Mouse (Mus musculus) testis, postnatal 14 days (tissue): Measurements from ENCODE around the gene Rlim.

Source experiments
- DNase-seq: peaks from one replicate; pipeline ENCODE4 v3.0.0; 2021; ENCODE audit warnings: low spot score

The Rlim gene

GRCm38 (mm10) chrX:103981169-103981689 is at the start of gene Rlim:
TSS of gene Rlim (minus strand) at chrX:103981284.
- DNase-seq, result peak; percentile 94

GRCm38 (mm10) chrX:104017196-104017595 is 36.1 kb upstream of the Rlim start:
- DNase-seq, result peak; percentile 46

- no peak for DNase-seq
Measured at GRCm38 (mm10) chrX:104015048-104015447, 34.0 kb upstream of the Rlim start.

- peak; percentile 4 for DNase-seq
Measured at GRCm38 (mm10) chrX:104013318-104013811, 32.3 kb upstream of the Rlim start.

GRCm38 (mm10) chrX:103994741-103995140 is 13.7 kb upstream of the Rlim start:
- no peak for DNase-seq

- DNase-seq, result no peak
Measured at GRCm38 (mm10) chrX:103993864-103994263, 12.8 kb upstream of the Rlim start.

- no peak for DNase-seq
Measured at GRCm38 (mm10) chrX:103991702-103992101, 10.6 kb upstream of the Rlim start.

GRCm38 (mm10) chrX:103990392-103990791 is 9.3 kb upstream of the Rlim start:
- DNase-seq, result no peak

GRCm38 (mm10) chrX:103987215-103987964 is 6.3 kb upstream of the Rlim start:
- DNase-seq, result peak; percentile 11

GRCm38 (mm10) chrX:103986159-103986558 is 5.1 kb upstream of the Rlim start:
- DNase-seq, result no peak

GRCm38 (mm10) chrX:103984992-103985391 is 3.9 kb upstream of the Rlim start:
- peak; percentile 22 for DNase-seq

- DNase-seq, result no peak
Measured at GRCm38 (mm10) chrX:103981806-103982205, 722 bp upstream of the Rlim start.

- peak; percentile 70 for DNase-seq
Measured at GRCm38 (mm10) chrX:103980590-103981168, 405 bp downstream of the Rlim start.

GRCm38 (mm10) chrX:103980036-103980435 is 1.0 kb downstream of the Rlim start:
- DNase-seq, result peak; percentile 25

- DNase-seq, result no peak
Measured at GRCm38 (mm10) chrX:103939701-103940100, 41.4 kb downstream of the Rlim start.

GRCm38 (mm10) chrX:103937333-103937732 is 43.8 kb downstream of the Rlim start:
- DNase-seq, result no peak

GRCm38 (mm10) chrX:103922436-103922835 is 58.6 kb downstream of the Rlim start:
- no peak for DNase-seq

GRCm38 (mm10) chrX:103918954-103919353 is 62.1 kb downstream of the Rlim start:
- peak; percentile 16 for DNase-seq

GRCm38 (mm10) chrX:103914790-103915189 is 66.3 kb downstream of the Rlim start:
- no peak for DNase-seq
